Mouse (Mus musculus): ENCODE data around the gene Aldh5a1. TPM values are rescaled to one million over a fixed set of nuclear protein-coding genes. Genes with fewer than 3 reads are reported as not detected.

Gene Aldh5a1
- total and polyA plus RNA-seq, 3 experiments, result 9.6 to 28.7 (median 26.7) TPM

- H3K27ac ChIP-seq, result no peak within 1 kb of the TSS
- no peak for TF ChIP-seq POLR2A (IDR thresholded peaks at IDR 0.05; ENCODE audit: insufficient read depth, low read depth, low read length)
- intact Hi-C loops (cut with DNase I), result no loop called here
- peaks cover 2% of the 10 kb centered on the region; the same call in 1 of the 2 replicates for H3K4me1 ChIP-seq (ENCODE audit: control insufficient read depth, insufficient read depth, low read length)
- H3K4me3 ChIP-seq, result no peak within 1 kb of the TSS
- DNase-seq, result no peak
- H3K36me3 ChIP-seq (ENCODE audit: control insufficient read depth, insufficient read depth, low read length), result peaks cover 3% of the 10 kb centered on the region; the same call in 1 of the 2 replicates
- no peaks in the 10 kb centered on the region for H3K79me2 ChIP-seq (replicated peaks; ENCODE audit: control insufficient read depth, insufficient read depth, low read length)
- H3K27me3 ChIP-seq (ENCODE audit: control insufficient read depth, insufficient read depth, low read length), result no peaks in the 10 kb centered on the region
- 61% methylated on average over 17 of the region's 17 CpGs for WGBS
- no peak within 1 kb of the TSS for H3K9ac ChIP-seq (ENCODE audit: low read depth, low read length)
These were observed 5.2 kb upstream of the Aldh5a1 start, which contains the start of gene Gpld1 for GRCm38 (mm10) chr13:24942512-24943282. Gene Gpld1 (plus strand): TSS chr13:24943152.

- Histone ChIP-seq H3K4me3 (no peak overlapping the region), H3K27ac (no peak overlapping the region), H3K27me3 (ENCODE audit: control insufficient read depth, insufficient read depth, low read length) (no peaks in the 10 kb centered on the region), H3K4me1 (ENCODE audit: control insufficient read depth, insufficient read depth, low read length) (peaks cover 2% of the 10 kb centered on the region; the same call in 1 of the 2 replicates), H3K9ac (ENCODE audit: low read depth, low read length) (no peak overlapping the region), H3K79me2 (replicated peaks; ENCODE audit: control insufficient read depth, insufficient read depth, low read length) (no peaks in the 10 kb centered on the region), H3K36me3 (ENCODE audit: control insufficient read depth, insufficient read depth, low read length) (peaks cover 3% of the 10 kb centered on the region; the same call in 1 of the 2 replicates)
- 90% methylated on average over 9 of the region's 9 CpGs for WGBS
- TF ChIP-seq EP300 (IDR thresholded peaks at IDR 0.05; ENCODE audit: insufficient read depth, low read depth, low read length) (no peak), POLR2A (IDR thresholded peaks at IDR 0.05; ENCODE audit: insufficient read depth, low read depth, low read length) (no peak), CTCF (IDR thresholded peaks at IDR 0.05) (no peak)
- intact Hi-C loops (cut with DNase I), result no loop called here
- no peak for DNase-seq
These were observed 2.0 kb upstream of the Aldh5a1 start for GRCm38 (mm10) chr13:24939472-24939871.

GRCm38 (mm10) chr13:24938683-24939082 is 1.2 kb upstream of the Aldh5a1 start:
- 20% methylated on average over 9 of the region's 9 CpGs for WGBS
- H3K4me1 ChIP-seq (ENCODE audit: control insufficient read depth, insufficient read depth, low read length), result peaks cover 2% of the 10 kb centered on the region; the same call in 1 of the 2 replicates
- H3K27me3 ChIP-seq (ENCODE audit: control insufficient read depth, insufficient read depth, low read length), result no peaks in the 10 kb centered on the region
- H3K27ac ChIP-seq, result peak overlapping the region; percentile 83
- intact Hi-C loops (cut with DNase I), result loop anchor here (1.0 kb wide), 1 partner anchor 51 kb away; no protein-coding TSS in a partner anchor
- no peak overlapping the region; the same call in 1 of the 2 replicates for H3K9ac ChIP-seq (ENCODE audit: low read depth, low read length)
- H3K36me3 ChIP-seq (ENCODE audit: control insufficient read depth, insufficient read depth, low read length), result peaks cover 3% of the 10 kb centered on the region; the same call in 1 of the 2 replicates
- no peaks in the 10 kb centered on the region for H3K79me2 ChIP-seq (replicated peaks; ENCODE audit: control insufficient read depth, insufficient read depth, low read length)
- TF ChIP-seq CTCF (IDR thresholded peaks at IDR 0.05), result peak; percentile 96
- no peak for TF ChIP-seq EP300 (IDR thresholded peaks at IDR 0.05; ENCODE audit: insufficient read depth, low read depth, low read length)
- TF ChIP-seq POLR2A (IDR thresholded peaks at IDR 0.05; ENCODE audit: insufficient read depth, low read depth, low read length), result no peak
- DNase-seq, result peak; percentile 65 to 68
- no peak overlapping the region for H3K4me3 ChIP-seq

GRCm38 (mm10) chr13:24937839-24938166 is 342 bp upstream of the Aldh5a1 start:
- H3K4me1 ChIP-seq (ENCODE audit: control insufficient read depth, insufficient read depth, low read length), result peaks cover 2% of the 10 kb centered on the region; the same call in 1 of the 2 replicates
- peak overlapping the region; percentile 79 for H3K4me3 ChIP-seq
- peak overlapping the region; percentile 96 for H3K9ac ChIP-seq (ENCODE audit: low read depth, low read length)
- peaks cover 3% of the 10 kb centered on the region; the same call in 1 of the 2 replicates for H3K36me3 ChIP-seq (ENCODE audit: control insufficient read depth, insufficient read depth, low read length)
- peak overlapping the region; percentile 83 for H3K27ac ChIP-seq
- H3K79me2 ChIP-seq (replicated peaks; ENCODE audit: control insufficient read depth, insufficient read depth, low read length), result no peaks in the 10 kb centered on the region
- intact Hi-C loops (cut with DNase I), result loop anchor here (1.0 kb wide), 1 partner anchor 51 kb away; no protein-coding TSS in a partner anchor
- TF ChIP-seq EP300 (IDR thresholded peaks at IDR 0.05; ENCODE audit: insufficient read depth, low read depth, low read length) (no peak), CTCF (IDR thresholded peaks at IDR 0.05) (no peak), POLR2A (IDR thresholded peaks at IDR 0.05; ENCODE audit: insufficient read depth, low read depth, low read length) (no peak)
- no peak for DNase-seq
- no peaks in the 10 kb centered on the region for H3K27me3 ChIP-seq (ENCODE audit: control insufficient read depth, insufficient read depth, low read length)
- 11% methylated on average over 12 of the region's 12 CpGs for WGBS

DNA sequence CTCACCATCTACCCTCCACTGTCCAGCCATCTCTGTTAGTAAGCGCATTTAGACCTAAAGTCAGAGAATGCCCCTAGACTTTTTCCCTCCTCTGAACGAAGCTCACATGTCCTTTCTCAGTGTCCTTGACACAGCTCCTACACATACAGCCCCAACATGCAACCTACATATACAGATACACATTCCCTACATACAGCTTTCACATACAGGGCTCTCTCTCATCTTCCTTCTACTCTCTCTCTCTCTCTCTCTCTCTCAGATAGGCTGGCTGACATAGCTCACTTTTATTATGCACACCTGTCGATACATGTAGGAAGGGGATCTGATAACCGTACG is 721 bp downstream of the Aldh5a1 start:
- Histone ChIP-seq H3K36me3 (ENCODE audit: control insufficient read depth, insufficient read depth, low read length) (peaks cover 3% of the 10 kb centered on the region; the same call in 1 of the 2 replicates), H3K9ac (ENCODE audit: low read depth, low read length) (peak overlapping the region; percentile 96), H3K4me3 (peak overlapping the region; percentile 79), H3K79me2 (replicated peaks; ENCODE audit: control insufficient read depth, insufficient read depth, low read length) (no peaks in the 10 kb centered on the region), H3K4me1 (ENCODE audit: control insufficient read depth, insufficient read depth, low read length) (peaks cover 2% of the 10 kb centered on the region; the same call in 1 of the 2 replicates), H3K27ac (peak overlapping the region; percentile 83; the same call in 1 of the 2 replicates), H3K27me3 (ENCODE audit: control insufficient read depth, insufficient read depth, low read length) (no peaks in the 10 kb centered on the region)
- DNase-seq, result no peak
- intact Hi-C loops (cut with DNase I), result no loop called here
- 33% methylated on average over 5 of the region's 5 CpGs for WGBS
- TF ChIP-seq CTCF (IDR thresholded peaks at IDR 0.05), result no peak

GRCm38 (mm10) chr13:24933199-24933598 is 4.3 kb downstream of the Aldh5a1 start:
- Histone ChIP-seq H3K27me3 (ENCODE audit: control insufficient read depth, insufficient read depth, low read length) (no peaks in the 10 kb centered on the region), H3K79me2 (replicated peaks; ENCODE audit: control insufficient read depth, insufficient read depth, low read length) (no peaks in the 10 kb centered on the region), H3K4me3 (no peak overlapping the region), H3K4me1 (ENCODE audit: control insufficient read depth, insufficient read depth, low read length) (peaks cover 2% of the 10 kb centered on the region; the same call in 1 of the 2 replicates), H3K36me3 (ENCODE audit: control insufficient read depth, insufficient read depth, low read length) (no peaks in the 10 kb centered on the region), H3K27ac (no peak overlapping the region), H3K9ac (ENCODE audit: low read depth, low read length) (no peak overlapping the region)
- DNase-seq, result no peak
- intact Hi-C loops (cut with DNase I), result no loop called here
- no peak for TF ChIP-seq CTCF (IDR thresholded peaks at IDR 0.05)
- no peak for TF ChIP-seq EP300 (IDR thresholded peaks at IDR 0.05; ENCODE audit: insufficient read depth, low read depth, low read length)
- TF ChIP-seq POLR2A (IDR thresholded peaks at IDR 0.05; ENCODE audit: insufficient read depth, low read depth, low read length), result no peak
- WGBS, result 68% methylated on average over 7 of the region's 7 CpGs
